Mouse (Mus musculus) gastrocnemius, adult 8-10 months (tissue): Measurements from ENCODE around the gene Cep68. TPM values are rescaled to one million over a fixed set of nuclear protein-coding genes. Genes with fewer than 3 reads are reported as not detected.

Experiments used
- DNase-seq, 2 experiments: peaks; one replicate each; pipeline ENCODE4 v3.0.0; 2022; ENCODE audit warnings: low spot score in 2 of 2
- total RNA-seq, 4 experiments: library from RNA; stranded (reverse); gene quantifications; 2 replicates each; pipeline ENCODE4 v1.2.4; 2022

Gene Cep68
- 10 to 100 TPM; 32.7 to 36.1 (median 33.8) TPM for total RNA-seq

DNA sequence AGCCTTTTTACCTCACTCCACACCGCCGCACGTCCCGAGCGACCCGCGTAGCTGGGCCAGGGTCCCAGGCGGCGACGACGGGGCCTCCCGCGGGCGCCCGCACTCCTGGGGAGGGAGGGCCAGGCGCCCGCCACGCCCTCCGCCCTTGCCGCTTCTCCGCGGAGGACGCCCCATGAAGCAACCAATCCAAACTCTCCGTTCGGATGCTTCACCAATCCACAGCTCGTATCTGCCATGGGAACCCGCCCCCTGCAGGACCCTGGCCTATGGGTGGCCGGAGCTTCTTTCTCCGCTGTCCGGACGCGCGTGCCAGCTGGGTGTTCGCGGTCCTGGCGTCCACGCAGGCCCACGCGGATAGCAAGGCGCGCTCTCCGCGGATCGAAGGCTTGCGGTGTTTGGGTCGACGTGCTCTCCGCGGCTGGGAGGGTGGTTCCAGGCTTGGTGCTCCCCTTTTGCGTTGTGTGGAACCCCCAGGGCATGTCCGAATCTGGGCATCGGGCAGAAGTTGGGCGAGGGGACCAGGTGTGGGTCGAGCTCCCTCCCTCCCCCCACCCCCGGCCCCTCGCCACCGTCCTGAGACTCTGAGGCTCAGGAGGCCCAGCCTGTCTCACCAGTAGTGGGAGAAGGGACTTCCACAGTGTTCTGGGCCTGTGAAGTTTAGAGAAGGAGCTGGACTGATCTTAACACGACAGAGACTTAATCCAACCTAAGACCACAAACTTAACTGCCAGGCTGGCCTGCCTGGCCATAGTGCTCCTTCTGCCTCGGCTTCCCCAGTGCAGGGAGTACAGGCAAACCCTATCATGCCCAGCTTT, at the start of gene Cep68:
Cep68 (minus strand) TSS at position 134 of the 815 bp plus-strand sequence.
- DNase-seq: peak; percentile 93 to 95

DNA sequence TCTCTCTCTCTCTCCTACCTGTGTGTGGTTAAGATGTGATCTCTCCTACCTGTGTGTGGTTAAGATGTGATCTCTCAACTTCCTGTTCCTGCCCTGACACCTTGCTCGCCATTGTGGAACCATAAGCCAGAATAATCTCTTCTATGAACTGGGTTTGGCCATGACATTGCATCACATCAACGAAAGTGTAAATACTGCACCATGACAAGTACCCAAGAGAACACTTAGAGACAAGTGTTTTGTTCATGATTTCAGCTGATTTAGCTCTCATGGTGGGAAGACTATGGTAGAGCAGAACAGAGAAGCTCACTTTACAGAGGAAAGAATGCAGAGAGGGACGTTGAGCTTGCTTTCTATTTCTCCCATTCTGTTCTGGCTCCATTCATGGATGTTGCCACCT, 35.2 kb upstream of the Cep68 start:
- DNase-seq: no peak

DNA sequence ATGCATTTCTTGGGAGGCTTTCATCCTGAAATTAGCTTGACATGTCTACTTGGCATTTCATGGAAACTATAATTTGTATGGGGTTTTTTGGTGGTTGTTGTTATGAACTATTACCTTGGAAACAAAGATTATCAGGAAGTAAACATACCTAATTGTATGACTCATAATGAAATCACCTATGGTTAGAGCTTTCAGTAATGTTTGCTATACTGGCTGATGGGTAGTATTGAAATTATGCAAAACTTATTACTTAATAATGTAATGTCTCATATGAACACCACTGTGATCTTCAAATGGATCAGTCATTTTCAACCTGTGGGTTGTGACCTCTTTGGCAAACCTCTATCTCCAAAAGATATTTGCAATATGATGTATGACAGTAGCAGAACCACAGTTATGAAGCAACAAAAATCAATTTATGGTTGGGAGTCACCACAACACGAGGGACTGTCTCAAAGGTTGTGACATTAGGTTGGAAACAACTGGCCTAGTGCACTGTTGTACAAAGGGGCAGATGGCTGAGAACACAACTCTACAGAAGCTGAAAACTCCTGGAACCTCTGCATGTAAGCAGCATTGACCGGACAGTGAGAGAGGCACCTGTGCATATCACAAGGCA, 33.5 kb upstream of the Cep68 start:
- no peak for DNase-seq

DNA sequence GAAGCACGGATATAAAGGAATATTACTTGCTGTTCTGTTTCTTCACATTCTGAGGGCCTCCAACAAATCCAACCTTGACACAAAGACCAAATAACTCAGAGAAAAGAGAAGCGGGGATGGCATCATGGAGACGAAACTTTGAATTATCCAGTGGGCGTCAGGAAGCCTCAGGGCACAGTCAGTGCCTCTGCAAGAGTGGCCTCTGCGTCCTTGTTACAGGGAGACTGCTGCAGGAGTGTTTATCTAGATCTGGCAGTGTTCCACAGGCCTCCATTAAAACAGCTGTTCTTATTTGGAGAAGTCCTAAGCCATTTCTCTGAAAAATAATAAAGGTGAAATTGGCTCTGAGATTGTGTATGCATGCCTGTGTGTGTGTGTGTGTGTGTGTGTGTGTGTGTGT, 31.8 kb upstream of the Cep68 start:
- no peak for DNase-seq

DNA sequence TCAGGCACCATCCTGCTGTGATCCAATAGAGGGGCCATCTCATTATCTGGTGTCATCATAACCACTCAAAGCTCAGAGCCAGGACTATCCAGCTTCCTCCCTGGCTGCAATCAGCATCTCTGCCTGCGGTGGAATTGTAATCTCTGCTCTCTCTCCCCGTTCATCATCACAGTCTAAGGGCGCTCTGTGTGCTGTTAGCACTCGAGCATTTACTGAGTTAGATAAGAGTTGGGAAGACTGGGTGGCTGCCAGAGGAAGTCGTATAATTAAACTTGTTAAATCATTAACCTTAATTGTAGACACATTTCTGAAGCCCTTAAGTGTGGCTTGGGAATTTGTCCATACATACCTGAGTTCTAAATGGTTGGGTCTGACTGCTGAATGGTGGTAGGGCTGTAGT, 29.5 kb upstream of the Cep68 start:
- no peak for DNase-seq

DNA sequence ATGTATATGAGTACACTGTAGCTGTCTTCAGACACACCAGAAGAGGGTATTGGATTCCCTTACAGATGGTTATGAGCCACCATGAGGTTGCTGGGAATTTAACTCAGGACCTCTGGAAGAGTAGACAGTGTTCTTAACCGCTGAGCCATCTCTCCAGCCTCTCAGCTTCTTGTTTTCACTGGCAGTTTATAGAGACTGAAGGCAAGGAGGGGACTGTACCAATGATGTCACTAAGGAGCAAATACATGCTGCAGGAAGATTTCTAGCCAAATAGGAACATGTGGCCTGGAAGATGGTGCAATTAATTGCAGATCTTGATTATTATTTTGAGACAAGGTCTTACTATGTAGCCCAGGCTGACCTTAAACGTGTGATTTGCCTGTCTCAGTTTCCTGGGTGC, 27.9 kb upstream of the Cep68 start:
- no peak for DNase-seq

DNA sequence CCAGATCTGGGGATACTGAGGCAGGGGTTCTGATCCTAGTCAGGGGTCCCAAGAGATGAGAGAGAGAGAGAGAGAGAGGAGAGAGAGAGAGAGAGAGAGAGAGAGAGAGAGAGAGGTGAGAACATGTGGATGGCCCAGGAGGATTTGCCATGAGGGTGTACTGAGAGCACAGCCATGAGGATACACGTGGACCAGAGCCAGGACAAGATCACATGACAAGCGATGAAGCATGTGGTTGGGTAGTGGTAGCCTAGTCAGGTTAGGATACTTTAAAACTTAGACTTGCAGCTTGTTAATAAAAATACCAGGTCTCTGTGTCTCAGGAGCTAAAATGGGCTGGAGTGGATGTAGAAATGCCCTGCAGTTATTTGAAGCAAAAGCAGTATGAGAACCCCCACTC, 26.7 kb upstream of the Cep68 start:
- no peak for DNase-seq

DNA sequence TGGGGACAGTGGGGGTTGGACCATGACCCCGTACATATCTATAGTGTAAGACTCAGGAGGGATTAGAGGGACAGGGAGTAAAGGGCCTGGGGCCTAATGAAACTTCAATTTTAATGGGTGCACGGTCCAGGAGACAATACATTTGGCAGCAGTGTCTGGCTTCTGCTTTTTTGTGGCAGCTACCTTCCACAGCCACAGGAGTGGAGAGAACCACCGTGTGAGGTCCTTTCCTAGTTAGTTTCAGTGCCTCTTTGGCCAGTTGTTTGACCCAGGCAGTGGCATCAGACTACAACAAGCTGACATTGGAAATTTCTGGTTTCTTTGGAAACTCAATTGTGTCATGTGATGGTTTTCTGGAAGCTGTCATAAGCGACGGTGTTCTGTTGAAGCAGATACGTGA, 20.7 kb upstream of the Cep68 start:
- DNase-seq: no peak

DNA sequence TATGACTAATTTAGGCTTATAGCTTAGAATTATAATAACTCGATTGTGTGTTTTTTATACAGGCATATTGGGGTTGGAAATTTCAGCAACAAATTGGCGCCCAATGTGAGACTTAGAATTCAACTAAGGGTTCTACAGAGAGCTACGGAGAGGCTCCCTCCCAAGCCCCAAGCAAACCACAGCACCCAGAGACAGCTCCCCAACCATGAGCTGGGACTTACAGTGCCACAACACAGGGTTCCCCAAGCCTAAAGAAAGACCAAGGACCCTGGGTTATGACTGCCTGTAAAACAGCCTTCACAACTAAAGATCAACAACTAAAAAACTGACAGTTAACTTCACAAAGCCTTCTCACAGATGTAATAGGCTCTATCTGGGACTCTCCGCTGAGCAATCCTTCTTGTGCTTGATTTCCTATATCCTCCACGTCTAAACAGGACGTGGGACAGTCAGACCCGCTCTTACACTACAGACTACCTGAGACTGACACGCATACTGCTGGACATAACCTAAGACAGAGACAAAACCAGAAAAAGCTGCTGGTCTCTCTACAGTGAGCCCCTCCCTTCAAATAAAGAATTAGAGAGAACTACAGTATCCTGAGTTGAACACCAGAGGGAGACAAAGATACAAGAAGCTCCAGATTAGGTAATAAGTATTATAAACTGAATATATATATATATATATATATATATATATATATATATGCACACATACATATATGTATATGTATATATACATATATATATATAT, 13.6 kb upstream of the Cep68 start:
- DNase-seq: no peak

DNA sequence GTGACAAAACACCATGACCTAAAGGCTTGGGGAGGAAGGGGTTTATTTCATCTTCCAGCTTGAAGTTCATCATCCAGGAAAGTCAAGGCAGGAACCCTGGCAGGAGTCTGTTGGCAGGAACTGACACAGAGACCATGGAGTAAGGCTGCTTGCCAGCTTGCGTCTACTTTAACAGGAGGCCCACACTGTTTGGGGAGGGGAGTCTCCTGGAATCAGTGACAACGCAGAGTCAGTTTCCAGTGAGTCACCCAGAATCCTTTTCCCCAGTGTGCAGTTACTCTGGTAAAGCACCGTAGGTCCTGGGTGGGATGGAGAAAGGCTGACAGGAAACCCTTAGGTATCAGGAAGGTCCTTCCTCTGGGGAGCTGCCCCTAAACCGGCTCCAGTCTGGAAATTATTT, 5.6 kb upstream of the Cep68 start:
- DNase-seq: no peak

DNA sequence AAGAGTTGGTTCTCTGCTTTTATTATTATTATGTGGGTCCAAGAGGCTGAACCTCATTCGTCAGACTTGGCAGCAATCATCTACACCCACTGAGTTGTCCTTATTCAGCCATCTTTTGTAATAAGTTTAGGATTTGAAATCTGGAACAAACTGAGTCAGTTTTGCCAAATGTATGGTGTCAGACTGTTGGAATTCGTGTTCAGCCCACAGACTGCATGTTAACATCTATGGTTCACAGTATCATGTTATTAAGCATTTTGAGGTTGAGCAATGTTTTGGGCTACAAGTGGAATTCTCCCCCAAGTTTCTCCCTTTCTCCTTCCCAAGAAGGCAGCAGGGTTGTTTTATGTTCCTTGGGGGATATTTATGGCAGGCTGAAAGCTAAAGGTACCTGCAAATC, 3.9 kb upstream of the Cep68 start:
- no peak for DNase-seq

DNA sequence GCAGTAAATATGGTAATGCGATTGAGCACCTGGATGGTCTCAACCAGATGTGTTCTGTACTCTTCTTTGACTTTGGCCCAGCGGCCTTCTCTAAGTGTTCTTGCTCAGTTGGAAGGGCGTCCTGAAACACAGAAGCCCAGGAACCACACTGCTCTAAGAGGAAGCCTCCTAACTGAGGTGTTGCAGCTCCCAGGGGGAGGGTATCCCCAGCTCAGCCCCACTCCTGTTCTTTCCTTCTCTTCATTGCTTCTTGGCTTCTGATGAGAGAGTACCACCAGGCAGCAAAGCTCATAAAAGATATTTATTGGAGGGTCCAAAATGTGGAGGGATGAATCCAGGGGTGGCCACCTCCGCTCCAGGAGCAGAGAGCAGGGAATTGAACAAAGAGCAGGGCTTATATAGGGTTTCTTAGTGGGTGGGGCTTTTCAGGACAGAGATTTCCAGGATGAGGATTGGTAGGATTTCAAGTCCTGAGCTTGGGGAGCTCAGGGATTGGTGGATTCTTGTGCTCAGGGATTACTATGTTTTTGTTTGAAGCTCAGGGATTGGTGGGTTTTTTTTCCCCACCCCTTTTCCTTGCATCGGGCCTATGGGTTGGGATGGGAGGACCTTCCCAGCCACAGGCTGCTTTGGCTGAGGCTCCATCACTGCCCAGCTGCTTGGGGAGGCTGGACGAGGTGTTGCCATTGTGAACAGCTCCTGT, 1.4 kb upstream of the Cep68 start:
- DNase-seq: no peak

DNA sequence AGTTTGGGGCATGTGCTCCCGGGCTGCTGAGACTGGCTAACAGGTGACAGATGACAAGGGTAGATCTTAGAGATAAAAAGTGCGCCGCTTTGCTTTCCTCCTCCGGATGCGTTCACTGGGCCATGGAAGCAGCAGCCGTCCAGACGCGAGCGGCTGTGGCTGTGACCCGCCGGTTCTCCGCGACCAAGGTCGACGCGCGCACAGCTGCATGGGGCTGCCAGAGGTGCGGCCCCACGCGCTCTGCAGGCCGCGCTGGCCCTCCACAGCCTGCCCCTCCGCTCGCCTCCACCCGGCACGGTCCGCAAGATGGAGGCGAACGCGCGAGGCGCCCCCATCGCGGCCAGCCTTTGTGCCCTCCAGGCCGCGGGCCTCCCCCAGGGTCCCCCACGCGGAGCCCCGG, 389 bp downstream of the Cep68 start:
- no peak for DNase-seq

DNA sequence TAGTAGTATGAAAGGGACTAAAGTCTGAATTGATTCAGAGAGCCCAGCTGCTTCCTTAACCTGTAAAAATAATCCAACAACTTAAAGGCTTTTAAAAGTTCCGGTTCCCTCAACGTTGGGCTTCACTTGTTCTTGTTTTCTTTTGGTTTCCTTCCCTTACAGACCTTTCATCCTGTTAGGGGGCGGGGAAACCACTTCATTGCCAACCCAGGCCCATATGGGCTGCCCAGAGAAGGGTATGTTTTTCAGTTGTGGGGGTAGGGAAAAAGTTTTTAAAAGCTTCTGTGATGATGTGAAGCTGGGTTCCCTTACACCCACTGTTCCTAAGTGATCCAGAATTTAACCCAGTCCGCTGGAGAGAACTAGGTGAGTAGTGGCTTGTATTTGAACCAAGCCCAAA, 952 bp downstream of the Cep68 start:
- DNase-seq: no peak

DNA sequence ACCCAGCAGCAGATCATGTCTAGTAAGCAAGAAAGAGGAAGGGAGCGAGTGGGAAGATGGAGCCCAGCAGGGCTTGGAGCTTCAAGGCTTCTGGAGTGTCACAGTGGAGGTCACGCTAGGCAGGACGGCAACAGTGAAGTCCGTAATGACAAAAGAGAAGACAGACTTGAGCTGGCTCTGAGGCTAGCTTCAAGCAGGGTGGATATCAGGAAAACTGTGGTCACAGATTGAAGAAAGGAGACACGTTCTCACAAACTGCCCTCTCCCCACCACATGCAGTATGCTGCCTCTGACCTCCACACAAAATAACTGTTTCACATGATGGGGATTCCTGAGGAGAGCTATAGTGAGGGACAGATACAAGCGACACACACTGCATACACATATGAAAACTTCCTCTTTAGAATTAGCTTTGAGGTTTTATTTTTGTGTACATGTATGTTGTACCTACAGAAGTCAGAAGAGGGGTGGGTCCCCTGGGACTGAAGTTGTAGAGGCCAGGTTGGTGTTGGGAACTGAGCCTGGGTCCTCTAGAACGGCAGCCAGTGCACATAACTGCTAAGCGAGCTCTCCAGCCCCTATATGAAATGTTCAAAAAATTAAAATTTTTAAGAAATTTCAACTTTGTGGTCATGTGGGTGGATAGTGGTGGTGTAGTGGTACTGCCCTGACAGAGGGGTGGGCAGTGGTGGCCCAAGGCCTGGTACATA, 1.9 kb downstream of the Cep68 start:
- no peak for DNase-seq

DNA sequence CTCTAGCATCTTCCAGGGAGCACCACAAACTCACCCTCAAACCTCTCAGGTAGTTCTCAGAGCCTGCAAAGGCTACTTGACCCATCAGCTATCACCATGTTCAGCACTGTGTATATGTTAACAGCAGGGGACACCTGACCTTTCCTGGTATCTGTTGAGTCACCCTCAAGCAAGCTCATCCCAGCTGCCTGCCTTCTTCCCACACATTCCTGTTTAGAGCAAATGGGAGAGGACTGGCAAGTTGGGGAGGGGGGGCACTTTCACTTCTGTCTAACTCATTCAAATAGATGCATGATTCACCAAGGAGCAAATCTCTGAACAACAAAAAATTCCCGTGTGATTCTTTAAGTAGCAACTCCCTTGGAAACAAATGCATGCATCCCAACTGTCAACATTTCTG, 2.6 kb downstream of the Cep68 start:
- no peak for DNase-seq

DNA sequence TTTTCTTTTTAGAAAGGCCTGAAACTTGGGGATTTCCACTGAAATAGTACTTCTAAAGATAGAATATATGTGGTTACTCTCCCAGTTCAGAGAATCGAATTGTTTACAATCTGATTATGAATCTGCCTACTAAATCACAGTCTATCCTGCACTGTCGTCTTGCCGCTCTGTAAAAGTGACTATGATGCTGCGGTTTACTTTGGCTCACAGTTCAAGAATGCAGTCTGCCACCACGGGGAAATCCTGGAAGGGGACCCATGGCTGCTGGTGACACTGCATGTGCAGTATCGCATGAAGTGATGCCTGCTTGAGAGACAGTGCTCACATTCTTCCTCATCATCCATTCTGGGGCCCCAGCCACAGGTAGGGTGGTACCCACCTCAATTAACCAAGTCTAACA, 3.9 kb downstream of the Cep68 start:
- DNase-seq: no peak

DNA sequence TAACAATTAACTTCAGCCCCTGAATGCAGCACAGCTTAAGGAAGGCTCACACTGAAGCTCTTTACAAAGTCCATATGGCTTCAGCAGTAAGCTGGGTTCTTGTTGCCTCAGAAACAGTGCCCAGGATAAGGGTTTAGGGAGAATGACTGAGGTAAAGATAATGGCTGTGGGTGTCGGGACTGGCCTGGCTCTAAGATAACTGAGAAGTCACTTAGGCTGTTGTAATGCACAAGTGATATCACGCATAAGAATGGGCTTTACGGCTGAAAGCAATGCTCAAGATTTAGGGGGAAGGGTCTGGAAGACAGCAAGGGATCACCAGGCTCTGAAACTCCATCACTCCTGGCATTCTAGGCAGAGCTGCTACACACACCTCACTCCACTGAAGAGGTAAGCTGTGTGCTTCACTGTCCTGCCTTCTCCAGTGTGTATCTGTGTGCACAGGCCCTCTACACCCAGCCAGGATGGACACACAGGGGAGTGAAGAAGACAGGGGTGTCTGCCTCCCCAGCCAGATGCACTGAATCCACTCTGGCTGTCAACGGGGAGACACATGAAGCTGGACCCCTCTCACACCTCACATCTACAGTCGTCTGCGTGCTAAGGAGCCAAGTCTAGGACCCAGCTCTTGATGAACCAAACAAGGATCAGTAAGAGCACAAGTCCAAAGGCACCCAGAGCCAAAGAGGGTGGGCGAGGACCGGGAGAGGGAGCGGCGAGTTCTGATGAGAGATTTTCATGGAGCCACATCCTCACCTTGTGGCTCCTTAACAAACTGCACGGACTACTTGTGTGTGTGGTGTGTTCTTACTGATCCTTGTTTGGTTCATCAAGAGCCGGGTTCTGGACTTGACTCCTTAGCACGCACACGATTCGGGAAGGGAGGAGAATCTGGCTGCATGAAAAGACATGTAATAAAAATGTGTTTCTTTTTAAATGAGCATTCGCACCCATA, 4.6 kb downstream of the Cep68 start:
- DNase-seq: no peak

DNA sequence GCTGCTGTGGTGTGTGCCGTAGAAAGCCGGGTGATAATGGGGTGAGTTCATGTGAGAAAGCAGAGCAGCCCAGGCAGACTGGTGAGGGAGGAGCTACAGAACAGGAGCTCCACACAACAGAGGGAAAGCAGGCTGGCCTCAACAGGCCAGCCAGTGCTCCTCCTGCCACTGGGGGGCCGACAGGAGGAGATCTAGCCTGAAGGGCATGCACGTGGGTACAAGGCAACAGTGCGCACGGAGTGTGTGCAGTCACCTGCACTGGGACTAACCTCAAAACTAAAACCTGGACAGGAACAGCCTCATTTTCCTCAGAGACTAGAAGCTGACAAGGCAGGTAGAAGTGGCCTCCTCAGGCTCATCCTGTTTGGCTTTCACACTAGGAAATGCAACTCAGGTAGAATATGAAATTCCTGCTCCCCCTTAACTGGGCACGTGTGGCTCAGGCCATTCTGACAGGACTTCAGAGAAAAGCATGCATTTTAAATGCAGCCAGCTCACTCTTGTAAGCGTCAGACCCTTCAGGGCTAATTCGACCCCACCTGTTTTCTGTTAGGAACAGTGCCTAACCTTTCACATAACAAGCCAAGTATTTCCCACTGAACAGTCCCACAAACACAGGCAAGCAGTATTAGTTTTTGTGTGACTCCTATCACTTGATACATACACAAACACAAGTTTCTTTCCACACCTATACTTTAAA, 5.9 kb downstream of the Cep68 start:
- DNase-seq: no peak
